Mouse (Mus musculus) heart, postnatal 0 days (tissue): ENCODE measurements at regions not wholly inside any gene's neighbourhood (a gene's known extent, or its start where the extent isn't known, plus 50 kb on each side); places are given as distances from the start of the nearest gene placed in this dataset.

Experiments
- CTCF ChIP-seq: IDR thresholded peaks from 2 replicates; pipeline ENCODE4 v1.5.1; 2016; ENCODE audit warnings: antibody characterized with exemption, control low read depth, low read depth
- EP300 ChIP-seq: IDR thresholded peaks from 2 replicates; pipeline ENCODE4 v1.6.1; 2016; ENCODE audit warnings: antibody characterized with exemption, low read depth

DNA sequence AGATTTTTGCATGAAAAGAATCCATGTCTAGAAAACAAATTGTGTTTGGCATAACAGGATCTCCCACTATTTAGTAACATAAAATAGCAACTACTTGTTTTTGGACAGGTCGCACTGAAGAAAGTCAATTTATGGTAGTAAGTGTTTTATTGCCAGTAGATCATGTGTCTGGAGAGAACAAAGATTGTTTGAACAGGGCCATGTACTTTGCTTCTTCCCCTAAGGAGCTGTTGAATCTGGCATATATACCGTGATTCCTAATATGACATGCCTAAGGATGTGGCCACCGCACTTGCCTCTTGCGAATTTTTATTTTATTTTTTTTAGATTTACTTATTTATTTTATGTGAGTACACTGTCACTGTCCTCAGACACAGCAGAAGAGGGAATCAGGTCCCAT is 290.9 kb downstream of the Sema3d start:
- TF ChIP-seq EP300 (no peak), CTCF (no peak)
